Mouse (Mus musculus): ENCODE measurements around the gene Avpr1b. TPM values are rescaled to one million over a fixed set of nuclear protein-coding genes. Genes with fewer than 3 reads are reported as not detected.

The Avpr1b gene
- polyA plus RNA-seq, 1 experiment, result not detected

- Histone ChIP-seq H3K27ac (ENCODE audit: control insufficient read depth, insufficient read depth, low read depth, low read length) (no peak overlapping the region), H3K4me1 (ENCODE audit: control insufficient read depth, insufficient read depth, low read length) (no peaks in the 10 kb centered on the region; the same call in 1 of the 2 replicates), H3K27me3 (ENCODE audit: control insufficient read depth, insufficient read depth, low read length) (no peaks in the 10 kb centered on the region), H3K4me3 (ENCODE audit: control insufficient read depth, low read depth, low read length) (no peak overlapping the region; the same call in 1 of the 2 replicates), H3K36me3 (ENCODE audit: control insufficient read depth, insufficient read depth, low read length) (no peaks in the 10 kb centered on the region)
- TF ChIP-seq CTCF (IDR thresholded peaks at IDR 0.05; ENCODE audit: control insufficient read depth, insufficient read depth, insufficient replicate concordance, low read depth, low read length) (peak; percentile 95), POLR2A (IDR thresholded peaks at IDR 0.05; ENCODE audit: control insufficient read depth, low read depth, low read length) (no peak)
Measured at GRCm38 (mm10) chr1:131657945-131658354, 58.9 kb downstream of the Avpr1b start.

GRCm38 (mm10) chr1:131659512-131660085 is 60.6 kb downstream of the Avpr1b start:
- H3K36me3 ChIP-seq (ENCODE audit: control insufficient read depth, insufficient read depth, low read length), result no peaks in the 10 kb centered on the region
- no peaks in the 10 kb centered on the region for H3K27me3 ChIP-seq (ENCODE audit: control insufficient read depth, insufficient read depth, low read length)
- H3K4me3 ChIP-seq (ENCODE audit: control insufficient read depth, low read depth, low read length), result no peak overlapping the region
- TF ChIP-seq CTCF (IDR thresholded peaks at IDR 0.05; ENCODE audit: control insufficient read depth, insufficient read depth, insufficient replicate concordance, low read depth, low read length) (no peak), POLR2A (IDR thresholded peaks at IDR 0.05; ENCODE audit: control insufficient read depth, low read depth, low read length) (no peak)
- H3K4me1 ChIP-seq (ENCODE audit: control insufficient read depth, insufficient read depth, low read length), result no peaks in the 10 kb centered on the region; the same call in 1 of the 2 replicates
- H3K27ac ChIP-seq (ENCODE audit: control insufficient read depth, insufficient read depth, low read depth, low read length), result no peak overlapping the region

GRCm38 (mm10) chr1:131660266-131660665 is 61.2 kb downstream of the Avpr1b start:
- TF ChIP-seq POLR2A (IDR thresholded peaks at IDR 0.05; ENCODE audit: control insufficient read depth, low read depth, low read length) (no peak), CTCF (IDR thresholded peaks at IDR 0.05; ENCODE audit: control insufficient read depth, insufficient read depth, insufficient replicate concordance, low read depth, low read length) (no peak)
- Histone ChIP-seq H3K27me3 (ENCODE audit: control insufficient read depth, insufficient read depth, low read length) (no peaks in the 10 kb centered on the region), H3K27ac (ENCODE audit: control insufficient read depth, insufficient read depth, low read depth, low read length) (no peak overlapping the region), H3K4me3 (ENCODE audit: control insufficient read depth, low read depth, low read length) (no peak overlapping the region), H3K4me1 (ENCODE audit: control insufficient read depth, insufficient read depth, low read length) (no peaks in the 10 kb centered on the region; the same call in 1 of the 2 replicates), H3K36me3 (ENCODE audit: control insufficient read depth, insufficient read depth, low read length) (no peaks in the 10 kb centered on the region)

DNA sequence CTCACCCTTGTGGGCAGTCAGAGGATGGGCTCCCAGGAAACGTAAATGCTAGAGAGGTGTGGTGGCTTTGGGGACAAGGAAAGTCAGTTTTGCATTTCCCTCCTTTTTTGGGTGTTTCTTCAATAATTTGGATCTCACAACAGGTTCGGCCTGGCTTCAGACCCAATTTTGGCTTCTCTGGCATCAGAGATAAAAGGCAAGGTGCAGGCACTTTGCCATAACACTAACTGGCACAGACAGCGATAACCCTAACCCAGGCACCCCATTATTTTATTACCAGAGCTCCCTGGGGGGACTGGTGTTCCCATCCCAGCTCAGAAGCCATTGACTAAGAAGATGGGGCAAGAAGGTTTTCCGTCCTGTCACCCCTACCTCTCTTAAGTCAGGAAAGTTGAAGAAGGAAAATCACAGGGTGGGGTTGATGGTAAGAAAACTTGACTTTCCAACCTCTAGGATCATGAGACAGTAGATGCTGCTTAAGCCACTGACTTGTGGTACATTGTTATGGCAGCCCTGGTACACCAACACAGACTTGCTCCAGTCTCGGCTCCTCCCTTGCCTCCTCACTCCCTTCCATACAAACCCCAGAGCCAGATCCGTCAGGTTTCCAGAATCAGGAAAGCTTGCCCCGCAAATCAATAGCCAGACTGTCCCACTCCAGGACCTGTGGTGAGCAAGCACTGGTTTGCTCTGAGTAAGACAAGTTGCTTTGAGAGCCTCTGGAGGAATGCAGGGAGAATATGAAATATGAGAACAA is 61.9 kb downstream of the Avpr1b start:
- no peaks in the 10 kb centered on the region; the same call in 1 of the 2 replicates for H3K4me1 ChIP-seq (ENCODE audit: control insufficient read depth, insufficient read depth, low read length)
- H3K27me3 ChIP-seq (ENCODE audit: control insufficient read depth, insufficient read depth, low read length), result no peaks in the 10 kb centered on the region
- H3K36me3 ChIP-seq (ENCODE audit: control insufficient read depth, insufficient read depth, low read length), result no peaks in the 10 kb centered on the region
- H3K4me3 ChIP-seq (ENCODE audit: control insufficient read depth, low read depth, low read length), result no peak overlapping the region
- no peak overlapping the region for H3K27ac ChIP-seq (ENCODE audit: control insufficient read depth, insufficient read depth, low read depth, low read length)
- TF ChIP-seq CTCF (IDR thresholded peaks at IDR 0.05; ENCODE audit: control insufficient read depth, insufficient read depth, insufficient replicate concordance, low read depth, low read length) (no peak), POLR2A (IDR thresholded peaks at IDR 0.05; ENCODE audit: control insufficient read depth, low read depth, low read length) (no peak)

Other genes starting within 250 kb of the Avpr1b start
- gene Srgap2, start 71.9 kb upstream of the Avpr1b start, polyA plus RNA-seq (2012; rRNA removed), result 12.4 and 12.6 TPM in 2 replicates
- 1.3 TPM in 2 replicates for gene Fam72a, start 71.3 kb upstream of the Avpr1b start, polyA plus RNA-seq (2012; rRNA removed)
- gene Ctse, start 39.1 kb downstream of the Avpr1b start, polyA plus RNA-seq (2012; rRNA removed), result 0.07 and 0.32 TPM in 2 replicates
- 0.70 and 0.89 TPM in 2 replicates for gene Rab7b, start 89.5 kb downstream of the Avpr1b start, polyA plus RNA-seq (2012; rRNA removed)
- gene Slc26a9, start 144.8 kb downstream of the Avpr1b start, polyA plus RNA-seq (2012; rRNA removed), result 0.17 and 0.32 TPM in 2 replicates
- gene Pm20d1, start 198.1 kb downstream of the Avpr1b start, polyA plus RNA-seq (2012; rRNA removed), result 0.28 and 0.31 TPM in 2 replicates
- gene Slc41a1, start 228.3 kb downstream of the Avpr1b start, polyA plus RNA-seq (2012; rRNA removed), result 17.3 and 18.8 TPM in 2 replicates

Measured in testis, adult 2 months (tissue).